Comparison of ENCODE assay signal across 9 mouse cellular contexts in genomic region chr5:110807453-110807852, GRCm38 (mm10). TPM values are rescaled to one million over a fixed set of nuclear protein-coding genes. Genes with fewer than 3 reads are reported as not detected.
DNase-seq lines count a peak whose midpoint lies in the region; ATAC-seq lines count a peak whose summit lies in the region.
"Had no signal": no experiment of that assay in that cellular context is flagged by ENCODE, and none has a peak within 500 bp of the region (broad histone marks: within the 10 kb centered on the region; RNA-seq: fewer than 3 reads in every experiment).

No protein-coding gene starts in this region.

- peak overlapping the region; percentile 92 for H3K4me3 ChIP-seq in embryonic facial prominence, embryonic 14.5 days (ENCODE audit: low read depth, low read length)
- peak overlapping the region; percentile 96 for H3K4me3 ChIP-seq in intestine, embryonic 15.5 days (replicated peaks)
- H3K4me3 ChIP-seq in neural tube, embryonic 12.5 days: peak overlapping the region; percentile 95; the same call in 1 of the 2 replicates

- H3K27me3 ChIP-seq in embryonic facial prominence, embryonic 14.5 days (replicated peaks; ENCODE audit: control insufficient read depth, insufficient read depth, low read length): no peaks in the 10 kb centered on the region
- no peaks in the 10 kb centered on the region for H3K27me3 ChIP-seq in intestine, embryonic 15.5 days (replicated peaks)
- no peaks in the 10 kb centered on the region for H3K27me3 ChIP-seq in neural tube, embryonic 12.5 days (replicated peaks)

- peak overlapping the region; percentile 96 for H3K9ac ChIP-seq in embryonic facial prominence, embryonic 14.5 days (ENCODE audit: low read depth, low read length)
- no peak overlapping the region for H3K9ac ChIP-seq in intestine, embryonic 15.5 days
- H3K9ac ChIP-seq in neural tube, embryonic 12.5 days: peak overlapping the region; percentile 96

- H3K4me2 ChIP-seq in embryonic facial prominence, embryonic 14.5 days (ENCODE audit: low read depth, low read length): peak overlapping the region; percentile 97
- H3K4me2 ChIP-seq in intestine, embryonic 15.5 days (replicated peaks): peak overlapping the region; percentile 90
- peak overlapping the region; percentile 98 for H3K4me2 ChIP-seq in neural tube, embryonic 12.5 days (replicated peaks)

- H3K4me1 ChIP-seq in embryonic facial prominence, embryonic 14.5 days (ENCODE audit: control insufficient read depth, insufficient read depth, low read length): peaks cover 7% of the 10 kb centered on the region
- H3K4me1 ChIP-seq in intestine, embryonic 15.5 days (replicated peaks): peaks cover 22% of the 10 kb centered on the region
- H3K4me1 ChIP-seq in neural tube, embryonic 12.5 days: peaks cover 32% of the 10 kb centered on the region

- WGBS in embryonic facial prominence, embryonic 14.5 days: 73% methylated on average over 4 of the region's 4 CpGs
- 76% methylated on average over 4 of the region's 4 CpGs for WGBS in intestine, embryonic 15.5 days
- 94% methylated on average over 4 of the region's 4 CpGs for WGBS in neural tube, embryonic 12.5 days

- peak; percentile 5 for DNase-seq in kidney, postnatal 10 days
- no peak for DNase-seq in kidney, adult 18-20 months
- no peak for DNase-seq in embryonic facial prominence, embryonic 14.5 days (ENCODE audit: low spot score)
- DNase-seq in gastrocnemius, adult 8-10 months (ENCODE audit: low spot score in 2 of 2): no peak
- DNase-seq: right cerebral cortex, postnatal 14 days had no signal

- no peaks in the 10 kb centered on the region for H3K9me3 ChIP-seq in embryonic facial prominence, embryonic 14.5 days (ENCODE audit: control insufficient read depth, low read length)
- H3K9me3 ChIP-seq in intestine, embryonic 15.5 days: no peaks in the 10 kb centered on the region
- no peaks in the 10 kb centered on the region for H3K9me3 ChIP-seq in neural tube, embryonic 12.5 days

- 0 out of 2 replicates have a peak overlapping the region, but pooled peaks have one; percentile 6 for H3K27ac ChIP-seq in embryonic facial prominence, embryonic 14.5 days (replicated peaks; ENCODE audit: low read depth, low read length)
- no peak overlapping the region; the same call in 1 of the 2 replicates for H3K27ac ChIP-seq in intestine, embryonic 15.5 days
- no peak overlapping the region for H3K27ac ChIP-seq in neural tube, embryonic 12.5 days

- ATAC-seq in embryonic facial prominence, embryonic 14.5 days (ENCODE audit: low read depth): no peak
- ATAC-seq in intestine, embryonic 15.5 days: no peak
- no peak for ATAC-seq in neural tube, embryonic 12.5 days (ENCODE audit: low FRiP score, low read depth)
- no peak for ATAC-seq in granulocyte monocyte progenitor cell, adult 5-6 weeks (replicated peaks; ENCODE audit: poor library complexity, severe bottlenecking)
- ATAC-seq in frontal cortex, adult (ENCODE audit: low TSS enrichment): no peak

- H3K36me3 ChIP-seq in embryonic facial prominence, embryonic 14.5 days (ENCODE audit: control insufficient read depth, insufficient read depth, low read length): peaks cover 24% of the 10 kb centered on the region; the same call in 1 of the 2 replicates
- H3K36me3 ChIP-seq in intestine, embryonic 15.5 days: 0 out of 2 replicates have a peak, but pooled peaks cover 2% of the 10 kb centered on the region
- peaks cover 11% of the 10 kb centered on the region; the same call in 1 of the 2 replicates for H3K36me3 ChIP-seq in neural tube, embryonic 12.5 days

RNA-seq across cellular contexts. Expression of gene Ulk1, which starts 2.4 kb away (rescaled TPM):
- 25.9 and 29.9 TPM in 2 replicates for polyA plus RNA-seq in embryonic facial prominence, embryonic 14.5 days (2014; fragmentation: Nextera tagmentation; extraction: Ambion mirVana)
- 10.3 and 12.4 TPM in 2 replicates for polyA plus RNA-seq in intestine, embryonic 15.5 days (2015; fragmentation: Nextera tagmentation; extraction: Ambion mirVana)
- 36.2 and 37.2 TPM in 2 replicates for polyA plus RNA-seq in neural tube, embryonic 12.5 days (2016; fragmentation: Nextera tagmentation; extraction: Ambion mirVana)
- 17.2 and 27.2 TPM in 2 replicates for total RNA-seq in granulocyte monocyte progenitor cell, adult 5-6 weeks (2014; fragmentation: Nextera tagmentation)
- total RNA-seq in granulocyte monocyte progenitor cell, adult 5-6 weeks (2017): 1.4 and 2.6 TPM in 2 replicates
- 10 to 100 TPM; 46.3 to 64.6 (median 55.0) TPM for total RNA-seq in gastrocnemius, adult 8-10 months (2022)

RNA-seq across cellular contexts. Expression of gene Pus1, which starts 27.0 kb away (rescaled TPM):
- 20.8 and 23.1 TPM in 2 replicates for polyA plus RNA-seq in embryonic facial prominence, embryonic 14.5 days (2014; fragmentation: Nextera tagmentation; extraction: Ambion mirVana)
- 64.1 and 69.3 TPM in 2 replicates for polyA plus RNA-seq in intestine, embryonic 15.5 days (2015; fragmentation: Nextera tagmentation; extraction: Ambion mirVana)
- polyA plus RNA-seq in neural tube, embryonic 12.5 days (2016; fragmentation: Nextera tagmentation; extraction: Ambion mirVana): 25.0 and 26.5 TPM in 2 replicates
- total RNA-seq in granulocyte monocyte progenitor cell, adult 5-6 weeks (2014; fragmentation: Nextera tagmentation): 41.6 and 45.0 TPM in 2 replicates
- 77.9 and 80.0 TPM in 2 replicates for total RNA-seq in granulocyte monocyte progenitor cell, adult 5-6 weeks (2017)
- 10 to 100 TPM; 11.5 to 14.0 (median 12.4) TPM for total RNA-seq in gastrocnemius, adult 8-10 months (2022)

RNA-seq across cellular contexts. Expression of gene Hscb, which starts 32.1 kb away (rescaled TPM):
- 19.6 TPM in 2 replicates for polyA plus RNA-seq in embryonic facial prominence, embryonic 14.5 days (2014; fragmentation: Nextera tagmentation; extraction: Ambion mirVana)
- polyA plus RNA-seq in intestine, embryonic 15.5 days (2015; fragmentation: Nextera tagmentation; extraction: Ambion mirVana): 36.7 and 36.9 TPM in 2 replicates
- polyA plus RNA-seq in neural tube, embryonic 12.5 days (2016; fragmentation: Nextera tagmentation; extraction: Ambion mirVana): 17.0 and 20.4 TPM in 2 replicates
- total RNA-seq in granulocyte monocyte progenitor cell, adult 5-6 weeks (2014; fragmentation: Nextera tagmentation): 68.2 and 80.1 TPM in 2 replicates
- total RNA-seq in granulocyte monocyte progenitor cell, adult 5-6 weeks (2017): 63.6 and 77.4 TPM in 2 replicates
- 10 to 100 TPM; 12.9 to 18.1 (median 16.1) TPM for total RNA-seq in gastrocnemius, adult 8-10 months (2022)

RNA-seq across cellular contexts. Expression of gene Chek2, which starts 32.3 kb away (rescaled TPM):
- 14.1 and 14.6 TPM in 2 replicates for polyA plus RNA-seq in embryonic facial prominence, embryonic 14.5 days (2014; fragmentation: Nextera tagmentation; extraction: Ambion mirVana)
- polyA plus RNA-seq in intestine, embryonic 15.5 days (2015; fragmentation: Nextera tagmentation; extraction: Ambion mirVana): 35.7 and 36.4 TPM in 2 replicates
- 18.4 and 20.9 TPM in 2 replicates for polyA plus RNA-seq in neural tube, embryonic 12.5 days (2016; fragmentation: Nextera tagmentation; extraction: Ambion mirVana)
- total RNA-seq in granulocyte monocyte progenitor cell, adult 5-6 weeks (2014; fragmentation: Nextera tagmentation): 29.3 and 32.6 TPM in 2 replicates
- 22.6 and 39.0 TPM in 2 replicates for total RNA-seq in granulocyte monocyte progenitor cell, adult 5-6 weeks (2017)
- 1 to 10 TPM in 1 of 4 experiments, under 1 TPM in 3; 0.46 to 1.1 (median 0.68) TPM for total RNA-seq in gastrocnemius, adult 8-10 months (2022)

RNA-seq across cellular contexts. Expression of gene Ep400, which starts 36.9 kb away (rescaled TPM):
- polyA plus RNA-seq in embryonic facial prominence, embryonic 14.5 days (2014; fragmentation: Nextera tagmentation; extraction: Ambion mirVana): 35.6 and 36.0 TPM in 2 replicates
- polyA plus RNA-seq in intestine, embryonic 15.5 days (2015; fragmentation: Nextera tagmentation; extraction: Ambion mirVana): 33.6 and 37.4 TPM in 2 replicates
- polyA plus RNA-seq in neural tube, embryonic 12.5 days (2016; fragmentation: Nextera tagmentation; extraction: Ambion mirVana): 53.1 and 57.2 TPM in 2 replicates
- total RNA-seq in granulocyte monocyte progenitor cell, adult 5-6 weeks (2014; fragmentation: Nextera tagmentation): 127 and 160 TPM in 2 replicates
- total RNA-seq in granulocyte monocyte progenitor cell, adult 5-6 weeks (2017): 35.5 and 68.1 TPM in 2 replicates
- 10 to 100 TPM; 18.9 to 23.7 (median 22.2) TPM for total RNA-seq in gastrocnemius, adult 8-10 months (2022)
